Mouse (Mus musculus) left cerebral cortex, adult 2 months (tissue): ENCODE results near the gene March1. TPM values are rescaled to one million over a fixed set of nuclear protein-coding genes. Genes with fewer than 3 reads are reported as not detected.
"Not testable (repeated sequence)": the region's sequence is repeated elsewhere in the genome, so short reads cannot be mapped to it uniquely, and the experiment has no call there.

Experiments
- DNase-seq, 2 experiments: peaks; one replicate each; pipeline ENCODE4 v3.0.0; 2021 to 2022; ENCODE audit warnings: low spot score in 2 of 2, mixed read lengths in 1 of 2; ENCODE audit errors: extremely low spot score in 1 of 2
- H3K27ac ChIP-seq: fragments of 200-600 bp; 2 replicates; pipeline ENCODE4 v1.8.1; 2022
- H3K4me3 ChIP-seq: fragments of 200-600 bp; 2 replicates; pipeline ENCODE4 v1.8.1; 2022
- CTCF ChIP-seq: fragments of 200-600 bp; IDR thresholded peaks from 2 replicates; pipeline ENCODE4 v1.8.1; 2022; ENCODE audit warnings: antibody characterized with exemption, mild to moderate bottlenecking, moderate library complexity
- intact Hi-C: fragments of 180-260 bp; cut with DNase I; formaldehyde crosslinking; loops from one replicate; pipeline ENCODE4 v1.15.1; 2025
- total RNA-seq, 2 experiments: library from RNA; stranded (reverse); gene quantifications; 2 replicates each; pipeline ENCODE4 v1.2.3; 2021

The March1 gene
- total RNA-seq, 2 experiments from 2014 or later: 37.0 to 41.5 TPM

DNA sequence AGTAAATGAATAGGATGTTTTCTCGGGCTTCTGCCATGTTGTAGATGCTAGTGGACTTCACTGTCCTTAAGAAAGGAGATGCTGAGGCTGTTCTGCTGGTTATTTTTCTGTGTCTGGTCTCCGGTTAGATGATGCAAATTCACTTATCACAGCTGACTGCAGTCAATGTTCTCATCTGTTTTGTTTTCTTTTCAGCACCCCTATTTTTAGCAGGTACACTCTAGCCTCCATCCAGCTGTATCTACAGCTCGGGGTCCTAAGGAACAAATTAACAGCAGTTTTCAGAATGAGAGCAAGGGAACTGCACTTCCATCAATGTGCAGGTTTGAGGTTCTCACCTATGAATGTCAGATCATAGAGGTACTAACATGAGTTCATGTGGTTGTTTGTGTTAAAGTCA lies 721.9 kb downstream of the March1 start:
- H3K27ac ChIP-seq: no peak overlapping the region
- TF ChIP-seq CTCF: no peak
- H3K4me3 ChIP-seq: no peak overlapping the region
- intact Hi-C loops: no loop called here
- no peak for DNase-seq

DNA sequence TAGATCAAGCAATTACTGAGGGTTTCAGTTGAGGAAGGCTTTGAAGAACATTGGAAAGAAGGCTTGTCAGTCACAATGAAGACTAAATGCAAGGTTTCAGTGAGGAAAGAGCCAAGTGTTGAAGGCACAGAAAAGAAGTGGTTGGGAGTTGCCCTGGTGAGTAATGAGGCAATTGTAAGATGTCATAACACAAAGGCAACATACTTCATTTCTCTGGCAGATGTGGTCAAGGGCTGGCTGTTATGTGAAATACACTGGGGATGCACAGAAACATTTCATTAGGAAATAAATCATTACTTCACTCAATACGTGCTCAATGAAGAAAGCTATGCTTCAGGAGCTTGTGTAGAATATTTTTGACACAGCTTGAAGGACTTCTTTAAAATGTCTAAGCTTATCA lies 725.2 kb downstream of the March1 start:
- Histone ChIP-seq H3K4me3 (no peak overlapping the region), H3K27ac (no peak overlapping the region)
- intact Hi-C loops: no loop called here
- no peak for TF ChIP-seq CTCF
- no peak for DNase-seq

DNA sequence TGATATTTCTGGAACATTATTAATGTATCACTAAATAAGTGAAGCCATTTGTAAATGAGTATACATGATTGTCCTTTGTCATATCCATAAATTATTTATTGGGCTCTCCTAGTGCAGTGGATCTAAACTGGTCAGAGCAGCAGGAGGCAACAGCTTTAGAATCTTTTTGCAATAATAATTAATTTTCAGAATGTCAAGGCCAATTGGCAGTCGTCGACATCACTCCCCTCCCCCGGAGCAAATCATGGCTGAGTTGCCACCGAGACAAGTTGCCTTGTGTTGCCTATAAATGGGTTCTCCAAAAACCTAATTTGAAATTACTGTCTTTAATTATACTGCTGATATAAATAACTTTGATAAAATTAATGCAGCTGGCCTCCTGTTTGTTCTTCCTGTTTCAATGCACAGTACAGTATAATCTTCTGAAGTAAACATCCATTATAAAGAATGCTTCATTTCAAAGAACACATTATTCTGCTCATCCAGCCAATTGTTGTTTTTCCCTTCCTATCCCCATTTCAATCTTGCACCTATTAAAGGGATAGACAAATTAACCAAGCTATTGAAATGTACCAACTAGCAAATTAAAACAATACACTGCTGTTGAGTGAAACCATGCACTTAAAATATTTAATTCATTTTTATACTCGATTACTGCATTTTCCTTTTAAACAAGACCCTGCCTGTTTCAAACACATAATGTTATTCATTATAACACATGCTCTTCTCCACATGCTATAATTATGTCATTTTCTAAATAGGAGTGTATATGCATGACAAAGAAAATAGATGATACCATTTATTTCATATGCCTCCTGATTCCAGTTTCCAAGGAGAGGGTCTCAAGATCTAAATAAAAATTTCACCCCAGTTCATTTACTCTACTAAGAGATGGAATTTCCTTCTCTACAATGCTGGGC lies 745.4 kb downstream of the March1 start:
- intact Hi-C loops: no loop called here
- TF ChIP-seq CTCF: no peak
- Histone ChIP-seq H3K27ac (no peak overlapping the region), H3K4me3 (no peak overlapping the region)
- DNase-seq: no peak

DNA sequence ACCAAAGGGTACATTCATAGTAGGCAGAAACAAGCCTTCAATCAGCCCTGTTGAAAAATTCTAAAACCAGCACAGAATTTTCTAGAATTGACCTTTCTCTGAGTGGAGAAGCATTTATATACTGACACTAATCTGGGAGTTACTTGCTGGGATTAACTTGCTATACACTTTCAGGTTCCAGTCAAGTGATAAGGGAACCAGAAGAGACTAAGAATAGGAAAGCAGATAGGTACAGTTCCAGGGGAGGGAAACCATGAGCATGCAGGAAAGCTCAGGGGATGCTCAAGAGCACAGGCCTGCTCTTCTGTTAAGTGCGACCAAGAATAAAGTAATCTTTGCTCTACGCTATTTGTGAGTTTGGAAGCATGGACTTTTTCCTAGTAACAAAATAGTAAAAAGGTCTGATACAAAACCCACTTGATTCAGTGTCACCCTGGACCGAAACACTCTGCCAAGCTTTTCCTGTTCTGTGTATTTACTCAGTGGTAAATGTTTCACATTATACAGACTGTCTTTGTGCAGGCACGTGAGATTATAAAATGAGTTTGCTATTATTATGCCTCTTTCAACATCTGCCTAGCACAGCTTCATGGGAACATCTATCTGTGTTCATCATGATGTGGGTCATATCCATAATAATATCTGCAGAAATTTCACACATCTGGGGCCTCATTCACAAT lies 766.1 kb downstream of the March1 start:
- intact Hi-C loops: no loop called here
- no peak overlapping the region for H3K27ac ChIP-seq
- H3K4me3 ChIP-seq: no peak overlapping the region
- DNase-seq: no peak
- no peak for TF ChIP-seq CTCF

DNA sequence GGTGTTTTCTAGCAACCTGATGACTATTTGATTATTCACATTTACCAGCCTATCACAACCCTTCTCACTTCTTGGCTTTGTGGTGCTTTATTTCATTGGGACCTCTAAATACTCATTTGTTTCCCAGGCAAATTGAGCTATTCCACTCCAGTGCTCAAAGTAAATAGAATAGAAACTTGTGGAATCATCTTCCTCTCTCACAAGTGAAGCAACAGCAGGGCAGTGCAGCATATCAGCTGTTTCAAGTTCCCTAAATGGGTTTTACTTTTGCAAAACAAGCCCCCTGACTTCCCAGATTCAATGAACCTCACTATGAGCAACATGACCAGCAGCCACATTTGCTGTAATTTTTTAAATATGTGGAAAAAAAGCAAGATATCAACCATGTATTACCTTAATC lies 768.3 kb downstream of the March1 start:
- Histone ChIP-seq H3K4me3 (no peak overlapping the region), H3K27ac (no peak overlapping the region)
- intact Hi-C loops: no loop called here
- DNase-seq: no peak
- TF ChIP-seq CTCF: no peak

DNA sequence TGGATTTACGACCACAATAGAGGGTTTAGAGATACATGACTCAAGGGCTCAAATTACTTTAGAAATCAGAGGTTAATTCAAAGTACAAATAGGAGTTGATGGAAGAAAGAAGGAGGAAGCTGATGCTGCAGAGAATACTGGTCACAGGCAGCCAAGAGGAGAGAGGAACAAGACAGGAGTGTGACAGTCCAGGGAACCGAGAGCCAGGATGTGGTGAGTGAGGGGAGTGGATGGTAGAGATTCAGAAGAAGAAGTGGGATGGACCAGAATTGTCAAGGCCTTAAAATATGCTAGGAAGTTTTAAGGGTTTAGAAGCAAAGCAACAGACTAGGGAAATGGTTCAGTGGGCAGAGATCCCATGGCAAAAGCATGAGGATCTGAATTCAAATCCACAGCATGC lies 771.0 kb downstream of the March1 start:
- no peak for TF ChIP-seq CTCF

DNA sequence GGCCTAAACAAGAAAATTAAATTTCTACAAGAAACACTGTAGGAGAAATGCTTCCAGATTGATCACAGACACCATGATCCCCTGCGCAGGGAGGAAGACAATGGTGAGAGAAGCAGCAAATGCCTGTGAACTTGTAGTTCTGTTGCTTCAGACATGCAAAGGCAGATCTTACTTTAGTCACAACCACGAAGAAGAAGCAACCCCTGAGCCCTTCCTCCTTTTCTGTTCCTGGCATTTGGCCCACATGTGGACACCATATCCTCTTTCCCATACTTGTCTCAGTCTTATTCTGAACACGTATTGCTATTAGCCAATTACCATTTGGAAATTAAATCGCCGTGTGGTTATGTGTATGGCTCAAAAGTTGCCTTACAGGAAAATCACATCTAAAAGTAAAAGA lies 773.9 kb downstream of the March1 start:
- no peak for TF ChIP-seq CTCF
- DNase-seq: no peak
- intact Hi-C loops: no loop called here

More for the DNA sequence above, 771.0 kb downstream of the March1 start:
- H3K27ac ChIP-seq: no peak overlapping the region
- no peak overlapping the region for H3K4me3 ChIP-seq
- intact Hi-C loops: no loop called here
- DNase-seq: no peak

DNA sequence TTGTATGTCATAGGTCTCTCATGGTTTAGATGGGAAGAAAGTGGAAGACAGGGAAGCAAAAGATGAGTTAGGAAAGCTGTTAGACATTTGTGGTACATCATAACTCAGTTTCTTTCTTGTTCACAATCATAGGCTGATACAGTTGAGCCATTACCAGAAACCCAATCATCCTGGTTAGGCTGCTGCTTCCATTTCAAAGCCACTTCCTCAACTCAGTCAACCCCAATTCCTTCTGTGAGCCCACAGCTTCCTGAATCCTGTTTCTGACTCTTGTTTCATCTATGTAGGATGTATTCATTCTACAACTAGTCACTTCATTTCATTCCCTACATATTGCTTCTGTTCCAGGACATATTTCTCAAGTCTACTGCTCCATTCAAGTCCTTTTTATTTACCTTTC lies 775.2 kb downstream of the March1 start:
- no peak for TF ChIP-seq CTCF
- DNase-seq: no peak
- H3K4me3 ChIP-seq: no peak overlapping the region
- no peak overlapping the region for H3K27ac ChIP-seq
- intact Hi-C loops: no loop called here

More for the DNA sequence above, 773.9 kb downstream of the March1 start:
- Histone ChIP-seq H3K27ac (no peak overlapping the region), H3K4me3 (no peak overlapping the region)

DNA sequence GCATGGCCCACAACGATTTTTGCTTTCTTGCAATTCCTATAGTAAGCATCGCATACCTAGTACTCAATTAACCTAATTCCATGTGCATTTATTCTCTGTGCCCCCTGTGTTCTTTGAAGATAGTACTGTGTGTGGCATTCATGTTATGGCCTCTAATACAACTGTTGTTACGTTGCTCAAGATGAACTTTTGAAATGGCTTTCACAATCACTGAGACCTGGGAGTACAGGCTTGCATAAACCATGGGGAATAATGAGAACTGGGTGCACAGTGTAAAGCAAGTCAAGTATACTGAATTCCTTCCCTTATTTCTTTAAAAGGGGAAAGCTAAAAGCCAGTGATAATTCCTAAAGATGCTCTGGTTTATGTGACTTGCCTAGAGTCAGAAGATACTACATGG lies 776.4 kb downstream of the March1 start:
- TF ChIP-seq CTCF: no peak
- no peak overlapping the region for H3K27ac ChIP-seq
- intact Hi-C loops: no loop called here

DNA sequence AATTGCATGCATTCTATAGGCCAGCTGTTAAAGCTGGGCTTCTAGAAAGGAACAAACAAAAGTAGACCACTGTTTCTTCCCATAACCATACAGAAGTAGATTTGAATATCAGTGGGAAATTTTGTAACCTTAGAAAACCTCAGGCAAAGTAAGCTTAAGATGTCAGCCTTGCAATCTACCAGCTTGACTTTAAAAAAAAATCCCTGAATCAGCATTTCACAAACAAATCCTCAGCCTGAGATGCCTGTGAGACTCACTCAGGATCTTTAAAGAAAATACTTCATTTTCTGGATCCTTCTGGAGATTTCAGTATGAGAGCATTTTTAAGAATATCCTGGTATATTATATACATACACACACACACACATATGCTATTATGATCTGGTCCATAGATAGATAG lies 780.1 kb downstream of the March1 start:
- intact Hi-C loops: no loop called here

More for the DNA sequence above, 776.4 kb downstream of the March1 start:
- H3K4me3 ChIP-seq: no peak overlapping the region
- DNase-seq: no peak

DNA sequence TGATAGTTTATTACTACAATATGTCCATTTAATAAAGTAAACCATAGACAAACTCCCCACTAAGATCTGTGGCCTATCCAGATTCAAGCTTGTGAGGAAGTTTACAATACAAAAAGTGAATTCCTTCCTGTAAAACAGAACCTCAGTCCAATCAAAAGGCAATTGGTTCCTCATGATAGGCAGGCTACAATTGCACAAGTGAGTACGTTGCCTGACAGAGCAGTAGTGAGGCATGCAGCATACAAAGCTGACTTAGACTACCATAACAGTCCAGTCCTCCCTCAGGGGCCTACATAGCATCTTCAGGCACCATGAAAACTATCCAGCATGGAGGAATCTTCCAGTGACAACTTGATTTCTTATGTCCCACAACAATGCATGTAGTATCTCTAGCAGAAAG lies 782.4 kb downstream of the March1 start:
- intact Hi-C loops: no loop called here
- no peak for TF ChIP-seq CTCF

More for the DNA sequence above, 780.1 kb downstream of the March1 start:
- Histone ChIP-seq H3K4me3 (no peak overlapping the region), H3K27ac (no peak overlapping the region)
- TF ChIP-seq CTCF: no peak
- no peak for DNase-seq

DNA sequence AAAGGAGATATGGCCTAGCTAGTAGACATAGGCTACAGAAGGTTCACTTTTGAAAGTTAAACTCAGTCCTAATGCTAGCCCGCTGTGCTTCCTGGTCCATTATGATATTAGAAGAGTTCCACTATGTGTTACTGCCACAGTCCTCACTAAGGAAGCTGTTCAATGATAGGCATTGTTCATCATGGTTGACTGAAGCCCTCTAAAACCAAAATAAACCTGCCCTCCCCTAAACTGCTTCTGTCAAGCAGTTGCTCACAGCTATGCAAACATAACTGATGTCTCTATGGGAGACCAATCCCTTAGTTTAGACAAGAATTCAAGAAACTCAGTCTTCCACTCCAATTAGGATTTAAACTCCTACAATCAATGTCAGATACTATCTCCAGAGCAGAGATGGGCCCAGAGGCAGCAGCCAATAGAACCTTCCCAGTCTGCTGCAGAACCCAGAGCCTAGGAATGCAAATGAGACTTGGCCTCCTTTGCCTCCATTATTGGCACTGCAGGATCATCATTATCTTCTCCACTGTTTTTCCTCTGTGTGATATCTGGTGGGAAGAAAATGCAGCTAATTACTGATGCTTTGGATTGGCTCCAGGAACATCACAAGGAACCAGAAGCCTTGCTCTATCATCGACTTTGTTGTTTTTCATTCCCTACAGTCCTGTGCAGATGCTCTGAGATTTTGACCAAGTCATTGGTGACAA lies 787.2 kb downstream of the March1 start:
- Histone ChIP-seq H3K27ac (no peak overlapping the region), H3K4me3 (no peak overlapping the region)
- no peak for TF ChIP-seq CTCF
- intact Hi-C loops: no loop called here
- no peak for DNase-seq

More for the DNA sequence above, 782.4 kb downstream of the March1 start:
- no peak for DNase-seq
- Histone ChIP-seq H3K4me3 (no peak overlapping the region), H3K27ac (no peak overlapping the region)

DNA sequence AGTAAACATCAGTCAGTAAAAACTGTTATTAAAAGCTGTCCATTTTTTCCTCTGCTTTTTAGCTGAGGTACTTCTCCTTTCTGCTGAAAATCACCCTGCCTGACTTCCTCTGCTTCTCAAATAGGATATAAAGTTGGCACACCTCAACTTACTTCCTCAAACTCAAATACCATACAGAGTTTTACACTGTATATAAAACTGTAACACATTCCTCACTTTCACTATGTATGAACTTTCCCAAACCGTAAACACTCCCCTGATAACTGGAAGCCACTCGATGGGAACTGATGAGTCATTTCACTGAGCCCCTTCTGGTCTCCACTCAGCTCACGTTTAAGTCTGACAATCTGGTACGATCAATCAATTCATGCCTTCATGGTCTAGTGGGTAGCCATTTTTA lies 788.1 kb downstream of the March1 start:
- intact Hi-C loops, DNase-seq, H3K27ac ChIP-seq, H3K4me3 ChIP-seq: not testable (repeated sequence)
